Mouse (Mus musculus): Measurements from ENCODE around the gene Acsbg1. TPM values are rescaled to one million over a fixed set of nuclear protein-coding genes. Genes with fewer than 3 reads are reported as not detected.

The Acsbg1 gene
- not detected in 2 replicates for total RNA-seq (2023)

GRCm38 (mm10) chr9:54661605-54662377, at the start of gene Acsbg1:
Acsbg1 (minus strand) TSS chr9:54661870.

GRCm38 (mm10) chr9:54698318-54699086, 36.8 kb upstream of the Acsbg1 start, which contains the start of gene Dnaja4:
Dnaja4 (plus strand) TSS chr9:54698873.

DNA sequence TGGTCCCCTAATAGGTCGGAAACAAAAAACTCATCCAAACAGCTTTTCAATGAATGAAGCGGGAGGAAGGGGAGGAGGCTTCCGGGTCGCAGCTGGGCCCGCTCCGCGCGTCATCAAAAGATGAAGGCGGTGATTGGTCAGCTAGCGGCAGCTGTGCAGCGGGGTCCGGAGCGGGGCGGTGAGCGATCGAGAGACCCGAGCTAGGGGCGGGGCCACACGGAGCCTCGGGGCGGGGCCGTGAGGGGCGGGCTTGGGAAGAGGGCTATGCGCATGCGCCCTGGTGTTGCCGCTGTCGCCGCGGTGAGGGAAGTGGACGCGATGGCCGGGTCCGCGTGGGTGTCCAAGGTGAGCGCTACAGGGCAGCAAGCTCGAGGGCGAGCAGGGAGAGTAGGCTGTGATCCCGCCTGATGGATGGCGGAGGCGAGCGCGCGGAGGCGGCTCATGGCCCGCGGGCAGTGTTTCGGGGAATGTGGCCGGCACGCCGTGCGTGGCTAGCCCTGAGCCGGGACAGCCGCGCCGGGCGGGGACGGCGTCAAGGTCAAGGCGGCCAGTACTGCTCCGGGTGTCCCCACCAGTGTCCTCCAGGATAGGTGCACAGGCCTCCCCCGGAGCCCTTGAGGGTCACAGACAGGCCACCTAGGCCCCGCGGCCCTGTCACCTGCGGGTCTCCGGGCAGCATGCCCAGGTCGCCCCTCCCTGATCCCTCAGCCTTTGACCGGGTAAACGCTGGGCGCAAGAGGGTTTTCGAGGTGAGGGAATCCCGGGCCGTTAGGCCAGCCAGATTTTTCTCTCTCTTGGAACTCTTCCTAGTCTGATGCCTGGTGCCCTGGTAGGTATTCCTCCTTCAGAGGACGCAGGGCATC, 75.2 kb downstream of the Acsbg1 start, which contains the start of gene Idh3a:
Idh3a (plus strand) TSS at position 136 of the 863 bp plus-strand sequence.

GRCm38 (mm10) chr9:54559771-54560471, 101.7 kb downstream of the Acsbg1 start, which contains the start of gene Cib2:
Cib2 (minus strand) TSS chr9:54560218.

Other genes starting within 250 kb of the Acsbg1 start
- 151 and 210 TPM in 2 replicates for gene Dmxl2, start 160.2 kb downstream of the Acsbg1 start, total RNA-seq (2023)
- gene Sh2d7, start 122.9 kb downstream of the Acsbg1 start, total RNA-seq (2023) = not detected in 2 replicates
- gene Cib2, start 101.7 kb downstream of the Acsbg1 start, total RNA-seq (2023) = 16.3 and 20.2 TPM in 2 replicates
- gene Idh3a, start 75.5 kb downstream of the Acsbg1 start, total RNA-seq (2023) = 13.9 and 14.6 TPM in 2 replicates
- gene Dnaja4, start 37.0 kb upstream of the Acsbg1 start, total RNA-seq (2023) = 0.34 and 0.44 TPM in 2 replicates
- gene Wdr61, start 72.6 kb upstream of the Acsbg1 start, total RNA-seq (2023) = 29.4 and 33.7 TPM in 2 replicates
- gene Crabp1, start 102.9 kb upstream of the Acsbg1 start, total RNA-seq (2023) = not detected in 2 replicates
- gene Ireb2, start 201.9 kb upstream of the Acsbg1 start, total RNA-seq (2023) = 30.1 and 39.9 TPM in 2 replicates

Data from neutrophil, adult 65 days (primary cell).